8 mouse cellular contexts compared by ENCODE assay signal in genomic region chrX:85777141-85777540, GRCm38 (mm10). TPM values are rescaled to one million over a fixed set of nuclear protein-coding genes. Genes with fewer than 3 reads are reported as not detected.
DNase-seq lines count a peak whose midpoint lies in the region; ATAC-seq and TF ChIP-seq lines count a peak whose summit lies in the region.

No protein-coding gene starts in this region.

- TF ChIP-seq POLR2A in bone marrow, adult 2 months (IDR thresholded peaks at IDR 0.05; ENCODE audit: borderline replicate concordance, control insufficient read depth, low read depth, low read length) = no peak
- TF ChIP-seq POLR2A in lung, adult 2 months (IDR thresholded peaks at IDR 0.05; ENCODE audit: borderline replicate concordance, extremely low read depth, low read depth, low read length) = peak; percentile 20; the same call in 1 of the 2 replicates
- no peak for TF ChIP-seq POLR2A in small intestine, adult 2 months (IDR thresholded peaks at IDR 0.05; ENCODE audit: low read depth, low read length)

- peak overlapping the region; percentile 91 for H3K27ac ChIP-seq in bone marrow, adult 2 months (ENCODE audit: control insufficient read depth, insufficient read depth, low read depth, low read length, poor library complexity)
- peak overlapping the region; percentile 86 for H3K27ac ChIP-seq in forebrain, embryonic 15.5 days (replicated peaks)
- H3K27ac ChIP-seq in small intestine, adult 2 months (ENCODE audit: insufficient read depth, low read depth, low read length) = peak overlapping the region; percentile 94

- no peak for TF ChIP-seq CTCF in bone marrow, adult 2 months (IDR thresholded peaks at IDR 0.05; ENCODE audit: control insufficient read depth, insufficient read depth, low read length)
- no peak for TF ChIP-seq CTCF in lung, adult 2 months (IDR thresholded peaks at IDR 0.05; ENCODE audit: insufficient read depth, low read length)
- TF ChIP-seq CTCF in small intestine, adult 2 months (IDR thresholded peaks at IDR 0.05; ENCODE audit: extremely low read depth, insufficient read length, insufficient replicate concordance, low read depth, low read length) = no peak

- no peaks in the 10 kb centered on the region for H3K36me3 ChIP-seq in forebrain, embryonic 15.5 days
- H3K36me3 ChIP-seq in small intestine, adult 2 months (ENCODE audit: control insufficient read depth, insufficient read depth, low read length) = no peaks in the 10 kb centered on the region

- peak overlapping the region; percentile 61 for H3K9ac ChIP-seq in forebrain, embryonic 15.5 days (replicated peaks)

- H3K27me3 ChIP-seq in forebrain, embryonic 15.5 days = no peaks in the 10 kb centered on the region
- H3K27me3 ChIP-seq in small intestine, adult 2 months (ENCODE audit: control insufficient read depth, insufficient read depth, low read length) = no peaks in the 10 kb centered on the region

- 16% methylated on average over 17 of the region's 17 CpGs for WGBS in bone marrow, adult 2 months
- WGBS in forebrain, embryonic 15.5 days = 26% methylated on average over 17 of the region's 17 CpGs
- 38% methylated on average over 17 of the region's 17 CpGs for WGBS in lung, adult 2 months
- WGBS in small intestine, adult 2 months = 15% methylated on average over 17 of the region's 17 CpGs

- H3K4me1 ChIP-seq in bone marrow, adult 2 months (ENCODE audit: control insufficient read depth, insufficient read depth, low read length) = peaks cover 2% of the 10 kb centered on the region
- no peaks in the 10 kb centered on the region for H3K4me1 ChIP-seq in forebrain, embryonic 15.5 days
- no peaks in the 10 kb centered on the region; the same call in 1 of the 2 replicates for H3K4me1 ChIP-seq in lung, adult 2 months (ENCODE audit: control insufficient read depth, insufficient read depth, low read length)
- peaks cover 2% of the 10 kb centered on the region; the same call in 1 of the 2 replicates for H3K4me1 ChIP-seq in small intestine, adult 2 months (ENCODE audit: control insufficient read depth, insufficient read depth, insufficient read length, low read length)

- peak; percentile 62 for DNase-seq in retina, embryonic 14.5 days (ENCODE audit: low spot score)
- DNase-seq in retina, postnatal 1 day = no peak
- DNase-seq in kidney, adult 11 months = peak; percentile 81
- DNase-seq in lung, adult 2 months = no peak
- no peak for DNase-seq in frontal cortex, postnatal 36 days (ENCODE audit: low spot score in 2 of 2)

- H3K4me2 ChIP-seq in forebrain, embryonic 15.5 days (replicated peaks) = peak overlapping the region; percentile 41

- no peaks in the 10 kb centered on the region for H3K9me3 ChIP-seq in forebrain, embryonic 15.5 days

- peak; percentile 46 for ATAC-seq in forebrain, embryonic 15.5 days (replicated peaks)

- peak overlapping the region; percentile 73 for H3K4me3 ChIP-seq in bone marrow, adult 2 months (replicated peaks; ENCODE audit: control insufficient read depth, low read depth, low read length)
- peak overlapping the region; percentile 54 for H3K4me3 ChIP-seq in forebrain, embryonic 15.5 days
- peak overlapping the region; percentile 74 for H3K4me3 ChIP-seq in lung, adult 2 months (replicated peaks; ENCODE audit: extremely low read depth, low read depth, low read length)
- peak overlapping the region; percentile 92 for H3K4me3 ChIP-seq in small intestine, adult 2 months (ENCODE audit: low read depth, low read length)

RNA-seq across cellular contexts. Expression of gene Gk, which starts 0.5 kb away (rescaled TPM):
- polyA plus RNA-seq in bone marrow, adult 2 months (2011; ENCODE audit: insufficient read depth, insufficient read length, low replicate concordance, missing spikeins) = 3.9 and 4.0 TPM in 2 replicates
- polyA plus RNA-seq in forebrain, embryonic 15.5 days (2015; fragmentation: Nextera tagmentation; extraction: Ambion mirVana) = 7.6 and 8.6 TPM in 2 replicates
- polyA plus RNA-seq in lung, adult 2 months (2012; rRNA removed) = 1.3 and 3.9 TPM in 2 replicates
- polyA plus RNA-seq in small intestine, adult 2 months (2012; rRNA removed) = 1.8 and 11.9 TPM in 2 replicates

Comparison
In these comparisons a context has a peak if more than half of its experiments do, and no peak if none do; other contexts are left out.
1. DNase-seq: peak in retina, embryonic 14.5 days (single experiment) and kidney, adult 11 months (single experiment); none in retina, postnatal 1 day (single experiment), lung, adult 2 months (single experiment) and frontal cortex, postnatal 36 days (0 of 2).
2. Peak in every context shown above with its lines, with median percentiles within 50 percentile points of each other: H3K27ac ChIP-seq and H3K4me3 ChIP-seq.